Mouse (Mus musculus): ENCODE measurements around the gene Cacna1c. TPM values are rescaled to one million over a fixed set of nuclear protein-coding genes. Genes with fewer than 3 reads are reported as not detected.
A peak's percentile ranks its signal among the peaks of the same experiment; 100 is the strongest.
"Not testable (repeated sequence)": the region's sequence is repeated elsewhere in the genome, so short reads cannot be mapped to it uniquely, and the experiment has no call there.

The Cacna1c gene
- total RNA-seq, 4 experiments from 2014 or later = 52.8 to 62.4 (median 55.1) TPM

DNA sequence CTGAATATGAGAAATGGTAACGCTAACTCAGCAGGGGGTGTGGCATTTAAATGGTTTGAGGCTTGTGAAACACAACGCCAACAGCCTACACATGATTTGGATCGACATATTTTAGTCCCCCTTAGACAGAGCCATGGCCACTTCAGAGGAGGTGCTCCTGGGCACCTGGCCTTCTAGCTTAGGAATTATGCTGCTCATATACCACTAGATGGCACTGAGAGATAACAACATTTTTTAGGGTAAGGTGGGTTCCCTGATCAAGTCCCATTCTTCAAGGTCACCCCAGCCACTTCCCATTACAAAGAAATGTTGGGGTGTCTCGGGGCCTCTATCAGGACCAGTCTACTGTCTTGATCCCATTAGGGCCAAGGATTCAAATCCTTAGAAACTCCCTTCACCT lies 570.0 kb downstream of the Cacna1c start:
- DNase-seq (ENCODE audit: low spot score in 2 of 2) = no peak

- no peak for DNase-seq (ENCODE audit: low spot score in 2 of 2)
These were observed 572.6 kb downstream of the Cacna1c start for GRCm38 (mm10) chr6:118623609-118624008.

GRCm38 (mm10) chr6:118621866-118622265 lies 574.4 kb downstream of the Cacna1c start:
- no peak for DNase-seq (ENCODE audit: low spot score in 2 of 2)

GRCm38 (mm10) chr6:118621406-118621805 lies 574.8 kb downstream of the Cacna1c start:
- DNase-seq (ENCODE audit: low spot score in 2 of 2) = no peak

GRCm38 (mm10) chr6:118608906-118609305 lies 587.3 kb downstream of the Cacna1c start:
- DNase-seq (ENCODE audit: low spot score in 2 of 2) = no peak

DNA sequence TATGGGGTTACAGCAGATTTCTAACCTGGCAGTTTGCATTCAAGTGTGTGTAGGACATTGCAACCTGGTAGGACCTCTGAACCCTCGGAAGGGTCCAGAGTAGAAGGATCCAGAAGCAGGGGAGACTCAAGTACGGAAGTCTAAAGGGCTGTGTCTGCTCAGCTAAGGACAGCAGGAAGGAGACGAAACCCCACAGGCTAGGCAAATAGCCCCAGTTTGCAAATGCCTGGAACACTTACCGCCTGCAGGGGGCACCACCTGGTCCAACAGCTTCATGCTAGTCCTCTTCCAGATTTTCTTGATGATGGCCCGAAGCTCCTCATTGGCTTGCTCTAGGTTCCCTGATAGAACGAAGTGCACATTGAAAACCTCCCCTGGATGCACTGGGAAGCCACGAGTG lies 590.2 kb downstream of the Cacna1c start:
- DNase-seq (ENCODE audit: low spot score in 2 of 2) = no peak

- DNase-seq (ENCODE audit: low spot score in 2 of 2) = no peak
These were observed 592.4 kb downstream of the Cacna1c start for GRCm38 (mm10) chr6:118603825-118604224.

DNA sequence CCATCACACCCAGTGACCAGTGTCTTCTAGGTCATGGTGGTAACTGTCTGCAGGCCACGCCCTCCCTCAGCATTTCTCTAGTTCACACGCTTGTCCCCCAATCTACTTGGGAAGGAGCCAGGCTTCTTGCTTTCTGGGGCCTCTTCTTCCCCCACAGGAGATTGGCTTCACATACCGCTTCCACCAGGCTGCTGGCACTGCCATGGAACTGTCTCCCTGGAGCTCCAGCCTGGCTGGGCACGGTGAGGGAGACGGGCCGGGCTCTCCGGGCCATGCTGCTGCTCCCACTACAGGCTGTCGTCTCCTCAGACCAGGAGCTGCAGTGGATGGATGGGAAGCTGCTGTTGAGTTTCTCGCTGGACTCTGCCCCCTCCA lies 600.5 kb downstream of the Cacna1c start:
- DNase-seq (ENCODE audit: low spot score in 2 of 2) = no peak

DNA sequence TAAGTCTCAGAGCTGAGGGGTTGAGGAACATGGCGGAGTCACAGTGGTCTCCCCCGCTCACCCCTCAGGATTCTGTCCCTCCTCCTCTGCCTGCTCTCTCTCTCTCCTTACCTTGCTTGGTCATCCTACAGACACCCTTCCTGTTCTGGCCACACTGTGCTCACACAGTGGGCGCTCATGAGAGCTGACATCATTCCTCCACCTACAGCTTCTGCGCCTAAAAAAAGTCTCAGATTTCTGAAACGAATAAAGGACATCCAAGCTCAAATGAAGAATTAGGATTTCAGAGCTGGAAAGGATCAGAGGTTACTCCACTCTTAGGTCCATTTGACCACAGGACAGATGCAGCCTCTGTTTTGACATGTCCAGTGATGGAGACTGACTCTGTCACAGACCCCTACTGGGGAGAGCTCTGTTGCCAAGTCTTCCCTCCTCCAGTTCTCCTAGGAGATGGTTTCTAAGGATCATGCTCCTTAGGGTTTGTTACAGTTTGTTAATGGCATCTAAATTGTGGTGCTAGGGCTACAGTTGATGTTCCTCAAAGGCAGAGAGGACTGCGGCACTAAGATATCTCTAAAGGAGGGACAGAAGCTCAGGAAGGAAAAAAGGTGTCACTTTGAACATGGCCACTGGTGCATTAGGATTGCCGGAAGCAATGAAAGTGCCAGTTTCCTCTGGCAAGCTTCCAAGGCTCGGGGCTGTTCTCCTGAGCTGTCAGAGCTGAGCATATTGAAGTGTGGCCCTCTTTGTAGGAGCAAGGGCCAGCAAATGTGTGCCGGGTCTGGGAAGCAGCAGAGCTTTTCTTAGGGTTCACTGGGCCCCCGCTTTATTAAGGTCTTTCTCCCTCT lies 601.2 kb downstream of the Cacna1c start:
- peak in 1 of 2 experiments; percentile 44 for DNase-seq (ENCODE audit: low spot score in 2 of 2)

DNA sequence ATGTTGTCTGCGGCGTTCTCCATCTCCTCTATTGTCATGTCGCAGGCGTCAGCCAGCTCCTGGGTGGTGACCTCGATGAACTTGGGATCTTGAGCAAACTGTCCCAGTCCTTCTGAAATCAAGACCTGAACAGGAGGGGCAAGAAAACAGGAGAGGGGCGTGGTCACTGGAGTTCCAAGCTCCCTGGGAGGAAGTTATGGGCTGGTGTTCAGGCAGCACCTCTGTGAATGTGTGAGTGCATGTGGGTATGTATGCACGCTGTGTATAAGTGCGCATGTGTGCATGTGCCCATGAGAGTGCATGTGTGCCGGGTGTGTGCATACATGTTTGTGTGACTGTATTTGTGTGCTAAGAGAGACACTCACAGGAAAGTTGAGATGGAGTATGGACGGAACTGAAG lies 602.1 kb downstream of the Cacna1c start:
- peak in 1 of 2 experiments; percentile 25 for DNase-seq (ENCODE audit: low spot score in 2 of 2)

GRCm38 (mm10) chr6:118593377-118594061 lies 602.7 kb downstream of the Cacna1c start:
- no peak for DNase-seq (ENCODE audit: low spot score in 2 of 2)

DNA sequence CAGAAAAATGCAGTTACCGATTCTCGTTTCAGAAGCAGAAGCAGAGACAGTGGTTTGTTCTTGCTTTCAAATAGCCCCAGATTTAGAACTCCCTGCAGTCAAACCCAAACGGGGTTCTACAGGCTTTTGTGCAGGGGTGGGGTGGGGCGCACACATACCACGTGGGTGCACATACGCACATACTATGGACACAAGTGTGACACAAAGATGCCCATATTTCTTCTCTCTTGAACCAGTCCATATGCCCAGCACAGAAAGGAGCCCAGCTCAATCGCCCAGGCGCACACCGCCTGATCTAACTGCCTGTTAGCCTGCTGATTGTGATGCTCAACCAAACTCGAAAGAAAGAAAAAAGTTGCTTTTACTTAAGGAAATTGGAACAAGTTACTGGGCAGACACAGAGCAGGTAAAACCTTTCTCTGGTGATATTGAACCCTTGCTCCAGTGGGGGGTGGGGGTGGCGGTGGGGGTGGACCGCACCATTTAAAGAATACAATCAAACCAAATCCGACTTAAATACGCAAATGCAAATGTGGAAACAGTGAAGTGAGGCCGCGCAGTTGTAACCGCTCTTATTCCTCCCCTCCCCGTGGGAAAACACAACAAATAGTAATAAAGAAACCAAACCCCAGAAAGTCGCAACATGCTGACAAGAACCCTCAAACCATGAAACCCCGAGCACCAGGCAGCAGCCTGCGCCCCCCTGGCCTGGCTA lies 603.4 kb downstream of the Cacna1c start:
- no peak for DNase-seq (ENCODE audit: low spot score in 2 of 2)

GRCm38 (mm10) chr6:118578741-118579140 lies 617.5 kb downstream of the Cacna1c start:
- not testable (repeated sequence) for DNase-seq (ENCODE audit: low spot score in 2 of 2)

DNA sequence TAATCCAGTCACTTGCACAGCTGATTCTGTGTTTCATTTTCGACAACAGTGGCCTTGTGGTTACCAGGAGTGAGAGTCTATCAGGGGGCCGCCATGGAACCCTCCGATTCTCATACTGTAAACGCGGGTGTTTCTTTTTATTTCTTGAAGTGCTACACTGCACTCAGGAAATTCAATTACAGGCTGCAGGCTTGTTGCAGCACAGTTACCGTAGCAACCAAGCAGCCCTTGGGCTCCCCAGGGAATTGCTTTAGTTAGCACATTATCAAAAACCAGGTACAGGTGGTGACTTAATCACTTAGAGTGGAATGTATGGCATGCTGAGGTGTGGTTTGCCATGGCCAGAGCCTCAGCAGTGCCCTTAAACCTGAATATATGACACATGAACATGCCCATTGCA lies 621.9 kb downstream of the Cacna1c start:
- DNase-seq (ENCODE audit: low spot score in 2 of 2) = no peak

- no peak for DNase-seq (ENCODE audit: low spot score in 2 of 2)
These were observed 628.4 kb downstream of the Cacna1c start for GRCm38 (mm10) chr6:118567816-118568215.

DNA sequence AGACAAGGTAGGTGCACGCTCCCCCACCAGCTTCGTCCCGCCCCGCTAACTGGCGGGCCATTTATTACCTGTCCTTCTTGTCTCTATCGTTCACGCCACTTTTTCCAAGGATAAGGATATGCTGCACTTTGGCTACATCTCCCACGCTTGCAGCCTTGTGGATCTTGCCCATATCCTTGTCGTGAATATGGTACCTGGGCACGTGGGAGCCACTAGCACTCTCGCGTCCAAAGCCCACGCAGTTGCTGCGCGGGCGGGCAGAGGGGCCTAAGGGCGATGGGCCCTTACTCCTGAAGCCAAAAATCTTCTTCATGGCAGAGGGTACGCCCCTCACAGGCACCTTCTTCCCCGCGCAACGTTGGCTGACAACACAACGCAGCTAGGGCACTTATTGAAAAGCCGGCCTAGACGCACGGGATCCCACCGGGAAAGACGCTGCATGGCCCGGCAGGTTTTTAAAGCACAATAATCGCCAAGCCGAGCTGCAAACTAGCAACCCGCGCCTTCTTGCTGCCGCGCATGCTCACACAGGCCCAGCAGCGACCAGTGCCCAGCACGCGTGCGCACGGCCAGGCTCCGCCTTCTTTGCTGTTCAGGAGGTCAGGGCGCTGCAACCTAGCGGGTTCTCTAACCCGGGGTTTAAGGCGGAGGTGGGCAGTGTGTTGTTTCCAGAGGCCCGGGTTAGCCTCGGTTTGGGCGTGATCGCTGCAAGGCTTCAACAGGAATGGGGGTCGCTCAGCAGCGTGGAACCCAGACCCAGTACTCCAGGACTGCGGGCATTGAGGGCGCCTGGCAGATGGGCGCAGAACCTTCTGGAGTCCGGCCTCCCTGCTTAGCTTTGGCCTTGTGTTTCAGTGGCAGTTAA lies 634.2 kb downstream of the Cacna1c start, which contains the start of gene Ankrd26:
Gene Ankrd26 (minus strand): TSS at position 482 of the 865 bp plus-strand sequence.
- peak; percentile 86 to 87 for DNase-seq (ENCODE audit: low spot score in 2 of 2)

GRCm38 (mm10) chr6:118561225-118561624 lies 635.0 kb downstream of the Cacna1c start:
- DNase-seq (ENCODE audit: low spot score in 2 of 2) = no peak

DNA sequence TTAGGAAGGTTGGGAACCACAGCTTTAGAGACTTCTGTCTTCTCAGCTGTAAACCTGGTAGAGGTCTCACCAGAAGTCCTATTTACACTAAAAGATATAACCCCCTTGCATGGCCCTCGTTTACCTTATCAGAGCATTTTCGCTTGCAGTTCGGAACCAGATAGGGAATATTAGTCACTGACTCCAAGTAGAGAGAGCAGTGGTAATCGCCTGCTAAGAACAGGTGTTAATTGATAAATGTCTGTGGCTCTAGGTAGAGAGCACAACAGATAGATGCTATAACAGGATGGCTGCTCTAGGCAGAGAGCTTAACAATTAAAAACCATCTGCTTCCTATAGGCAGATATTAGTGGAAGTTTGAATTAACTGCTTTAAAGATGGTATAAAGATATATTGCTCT lies 657.6 kb downstream of the Cacna1c start:
- no peak for DNase-seq (ENCODE audit: low spot score in 2 of 2)
